Mouse (Mus musculus): ENCODE measurements around the gene Ext2. TPM values are rescaled to one million over a fixed set of nuclear protein-coding genes. Genes with fewer than 3 reads are reported as not detected.

The Ext2 gene
- polyA plus RNA-seq, 1 experiment from 2014 or later = 68.2 TPM

DNA sequence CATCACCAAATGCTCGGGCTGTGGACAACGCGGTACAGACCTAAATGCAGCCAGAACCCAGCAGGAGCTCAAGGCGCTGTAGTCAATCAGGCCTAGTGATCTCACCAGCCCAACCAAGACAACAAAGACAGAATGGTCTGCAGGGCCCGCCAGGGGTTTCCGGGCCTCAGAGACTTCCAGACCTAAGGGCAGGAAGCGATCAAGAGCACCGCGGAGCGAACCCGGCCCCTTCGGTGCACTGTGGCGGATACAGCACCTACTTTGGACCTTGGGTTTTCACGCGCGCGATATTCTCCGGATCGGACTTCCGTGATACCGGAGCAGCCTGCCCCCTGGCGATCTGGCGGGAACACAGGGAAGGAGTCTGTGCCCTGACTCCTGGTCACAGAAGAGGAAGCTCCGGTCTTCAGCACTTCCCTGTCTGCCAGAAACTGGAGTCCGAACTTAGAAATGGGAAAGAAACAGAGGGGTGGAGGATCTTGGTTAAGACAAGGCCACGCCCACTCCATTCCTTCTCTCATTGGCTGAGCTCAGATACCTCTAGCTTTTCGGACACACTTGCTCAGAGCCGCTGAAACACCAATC is 27.2 kb upstream of the Ext2 start, which contains the start of gene Accs:
TSS of gene Accs (minus strand) at position 439 of the 585 bp plus-strand sequence.
- peak; percentile 83 for ATAC-seq (ENCODE audit: low FRiP score)
- Histone ChIP-seq H3K9me3 (ENCODE audit: control insufficient read depth, low read length) (no peaks in the 10 kb centered on the region), H3K27me3 (ENCODE audit: control insufficient read depth, insufficient read depth, low read length) (no peaks in the 10 kb centered on the region), H3K4me1 (ENCODE audit: control insufficient read depth, insufficient read depth, low read length) (peaks cover 8% of the 10 kb centered on the region; the same call in 1 of the 2 replicates), H3K4me2 (peak within 1 kb of the TSS; percentile 67), H3K4me3 (ENCODE audit: low read depth, low read length) (peak within 1 kb of the TSS; percentile 71), H3K27ac (ENCODE audit: low read depth, low read length) (peak within 1 kb of the TSS; percentile 40; the same call in 1 of the 2 replicates), H3K9ac (ENCODE audit: low read length) (peak within 1 kb of the TSS; percentile 91), H3K36me3 (ENCODE audit: control insufficient read depth, insufficient read depth, low read length) (0 out of 2 replicates have a peak, but pooled peaks cover under 1% of the 10 kb centered on the region)
- peak; percentile 98 for DNase-seq (ENCODE audit: low spot score, missing footprints)
- WGBS = under 1% methylated on average over 28 of the region's 28 CpGs

DNA sequence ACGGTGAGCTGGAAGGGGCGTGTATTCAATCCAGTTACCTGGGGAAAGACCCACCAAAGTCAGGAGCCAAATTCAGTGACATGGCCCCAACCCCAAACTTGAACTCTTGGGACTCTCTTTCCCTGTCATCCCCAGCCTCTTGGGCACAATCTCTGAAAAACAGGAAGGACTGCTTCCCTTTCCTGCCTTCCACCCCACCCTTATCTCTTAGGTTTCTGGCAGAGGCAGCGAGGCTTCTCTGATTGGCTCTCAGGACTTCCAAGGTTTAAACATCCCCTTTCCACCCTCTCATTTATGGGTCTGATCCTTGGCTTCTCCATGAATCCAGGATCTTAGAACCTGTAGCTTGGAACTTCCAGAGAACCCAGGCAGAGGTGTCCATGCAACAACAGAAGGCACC is 19.0 kb upstream of the Ext2 start:
- 92% methylated on average over 3 of the region's 3 CpGs for WGBS
- no peak overlapping the region for H3K4me3 ChIP-seq (ENCODE audit: low read depth, low read length)
- H3K4me2 ChIP-seq = no peak overlapping the region
- H3K27ac ChIP-seq (ENCODE audit: low read depth, low read length) = no peak overlapping the region
- H3K9me3 ChIP-seq (ENCODE audit: control insufficient read depth, low read length) = no peaks in the 10 kb centered on the region
- H3K4me1 ChIP-seq (ENCODE audit: control insufficient read depth, insufficient read depth, low read length) = no peaks in the 10 kb centered on the region
- no peaks in the 10 kb centered on the region for H3K27me3 ChIP-seq (ENCODE audit: control insufficient read depth, insufficient read depth, low read length)
- no peak for DNase-seq (ENCODE audit: low spot score, missing footprints)
- H3K36me3 ChIP-seq (ENCODE audit: control insufficient read depth, insufficient read depth, low read length) = peaks cover 19% of the 10 kb centered on the region
- no peak for ATAC-seq (ENCODE audit: low FRiP score)
- H3K9ac ChIP-seq (ENCODE audit: low read length) = no peak overlapping the region

DNA sequence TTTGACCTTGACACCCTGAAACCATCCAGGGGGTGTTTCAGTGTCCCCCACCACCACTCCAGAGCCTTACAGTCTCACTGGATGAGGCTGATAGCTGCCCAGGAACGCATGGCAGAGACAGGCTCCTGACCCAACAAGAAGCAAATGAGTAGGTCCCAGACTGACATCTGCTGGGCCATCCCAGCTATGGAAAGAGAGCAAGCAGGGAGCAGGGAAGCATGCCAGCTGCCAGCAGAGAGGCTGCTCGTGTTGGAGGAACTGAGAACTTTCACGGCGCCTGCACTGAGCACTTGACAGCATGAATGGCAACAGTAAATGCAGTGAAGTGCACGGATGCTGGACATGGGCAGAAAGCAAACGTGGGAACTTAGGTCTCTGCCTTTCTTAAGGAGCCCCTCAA is 17.7 kb upstream of the Ext2 start:
- H3K27me3 ChIP-seq (ENCODE audit: control insufficient read depth, insufficient read depth, low read length) = no peaks in the 10 kb centered on the region
- H3K27ac ChIP-seq (ENCODE audit: low read depth, low read length) = no peak overlapping the region
- no peak overlapping the region for H3K9ac ChIP-seq (ENCODE audit: low read length)
- H3K4me2 ChIP-seq = no peak overlapping the region
- no peaks in the 10 kb centered on the region for H3K4me1 ChIP-seq (ENCODE audit: control insufficient read depth, insufficient read depth, low read length)
- DNase-seq (ENCODE audit: low spot score, missing footprints) (no peak), ATAC-seq (ENCODE audit: low FRiP score) (no peak)
- H3K36me3 ChIP-seq (ENCODE audit: control insufficient read depth, insufficient read depth, low read length) = peaks cover 19% of the 10 kb centered on the region
- no peaks in the 10 kb centered on the region for H3K9me3 ChIP-seq (ENCODE audit: control insufficient read depth, low read length)
- no peak overlapping the region for H3K4me3 ChIP-seq (ENCODE audit: low read depth, low read length)
- WGBS = 90% methylated on average over 6 of the region's 6 CpGs

DNA sequence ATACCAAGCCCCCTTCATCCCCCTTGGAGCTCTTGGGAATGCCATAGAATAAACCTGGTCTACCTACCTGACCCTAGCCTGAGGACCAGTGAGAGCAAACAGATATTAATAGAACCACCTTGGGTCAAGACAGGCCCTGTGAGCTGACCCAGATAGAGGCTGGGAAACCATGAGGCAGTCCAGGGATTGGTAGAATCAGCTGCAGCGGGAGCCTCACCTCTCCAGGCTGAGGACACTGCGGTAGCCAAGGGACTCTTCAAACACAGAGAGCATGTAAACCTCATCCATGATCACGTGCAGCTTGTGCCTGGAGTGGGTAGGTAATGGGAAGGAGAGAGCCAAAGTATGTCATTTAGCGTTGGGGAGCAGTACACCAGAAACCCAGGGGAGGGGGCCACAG is 16.6 kb upstream of the Ext2 start:
- Histone ChIP-seq H3K4me1 (ENCODE audit: control insufficient read depth, insufficient read depth, low read length) (no peaks in the 10 kb centered on the region), H3K27ac (ENCODE audit: low read depth, low read length) (no peak overlapping the region), H3K9me3 (ENCODE audit: control insufficient read depth, low read length) (no peaks in the 10 kb centered on the region), H3K27me3 (ENCODE audit: control insufficient read depth, insufficient read depth, low read length) (no peaks in the 10 kb centered on the region), H3K9ac (ENCODE audit: low read length) (no peak overlapping the region), H3K36me3 (ENCODE audit: control insufficient read depth, insufficient read depth, low read length) (peaks cover 13% of the 10 kb centered on the region), H3K4me2 (no peak overlapping the region), H3K4me3 (ENCODE audit: low read depth, low read length) (no peak overlapping the region)
- DNase-seq (ENCODE audit: low spot score, missing footprints) (no peak), ATAC-seq (ENCODE audit: low FRiP score) (no peak)
- 87% methylated on average over 4 of the region's 4 CpGs for WGBS

DNA sequence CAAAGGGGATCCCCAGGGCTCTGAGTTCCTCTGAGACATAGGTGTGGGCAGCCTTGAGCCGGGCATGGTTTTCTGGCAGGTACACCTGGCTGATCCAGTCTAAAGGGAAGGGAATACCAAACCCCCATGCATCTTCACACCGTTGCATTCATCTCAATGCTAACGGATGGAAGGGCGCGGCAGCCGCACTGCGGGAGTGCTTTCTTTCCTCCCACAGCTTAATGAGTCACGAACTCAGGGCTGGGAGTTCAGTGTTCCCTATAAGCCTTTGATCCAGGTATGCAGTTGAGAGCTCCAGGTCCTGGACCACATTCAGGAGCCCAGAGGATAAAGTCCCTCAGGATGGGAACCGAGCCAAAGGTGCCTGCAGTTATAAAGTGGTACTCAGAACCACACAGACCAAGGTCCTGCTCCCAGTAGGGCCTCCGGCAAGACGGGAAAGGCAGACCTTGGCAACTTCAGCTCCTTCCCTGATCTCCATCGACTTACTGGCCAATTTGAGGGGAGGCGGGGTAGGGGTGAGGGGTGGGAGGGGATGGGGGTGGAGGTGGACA is 13.9 kb upstream of the Ext2 start:
- Histone ChIP-seq H3K27ac (ENCODE audit: low read depth, low read length) (no peak overlapping the region), H3K4me1 (ENCODE audit: control insufficient read depth, insufficient read depth, low read length) (no peaks in the 10 kb centered on the region), H3K9ac (ENCODE audit: low read length) (no peak overlapping the region), H3K4me2 (no peak overlapping the region), H3K9me3 (ENCODE audit: control insufficient read depth, low read length) (no peaks in the 10 kb centered on the region), H3K36me3 (ENCODE audit: control insufficient read depth, insufficient read depth, low read length) (peaks cover 11% of the 10 kb centered on the region), H3K4me3 (ENCODE audit: low read depth, low read length) (no peak overlapping the region), H3K27me3 (ENCODE audit: control insufficient read depth, insufficient read depth, low read length) (no peaks in the 10 kb centered on the region)
- 74% methylated on average over 13 of the region's 13 CpGs for whole genome bisulfite sequencing
- DNase-seq (ENCODE audit: low spot score, missing footprints) (no peak), ATAC-seq (ENCODE audit: low FRiP score) (no peak)

DNA sequence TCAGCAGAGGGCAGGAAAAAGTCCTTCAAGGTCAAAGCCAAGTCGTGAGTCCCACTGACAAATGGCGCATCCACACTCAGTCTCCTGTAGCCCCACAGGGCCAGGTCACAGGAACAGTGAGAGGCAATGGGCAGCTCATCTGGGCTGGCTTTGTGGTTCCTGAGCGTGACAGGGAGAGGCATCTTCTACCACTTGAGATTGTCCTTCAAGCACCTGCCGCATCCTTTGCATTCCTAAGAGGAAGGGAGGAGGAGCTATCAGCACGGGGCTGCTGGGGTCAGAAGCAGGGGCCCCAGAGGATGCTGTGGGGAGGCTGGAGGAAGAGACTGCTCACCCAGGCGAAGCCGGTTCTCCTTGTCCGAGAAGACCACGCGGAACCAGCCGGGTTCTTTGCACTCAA is 13.2 kb upstream of the Ext2 start:
- H3K4me2 ChIP-seq = no peak overlapping the region
- H3K36me3 ChIP-seq (ENCODE audit: control insufficient read depth, insufficient read depth, low read length) = peaks cover 6% of the 10 kb centered on the region
- no peaks in the 10 kb centered on the region for H3K9me3 ChIP-seq (ENCODE audit: control insufficient read depth, low read length)
- H3K27me3 ChIP-seq (ENCODE audit: control insufficient read depth, insufficient read depth, low read length) = no peaks in the 10 kb centered on the region
- no peaks in the 10 kb centered on the region for H3K4me1 ChIP-seq (ENCODE audit: control insufficient read depth, insufficient read depth, low read length)
- H3K4me3 ChIP-seq (ENCODE audit: low read depth, low read length) = no peak overlapping the region
- DNase-seq (ENCODE audit: low spot score, missing footprints) (no peak), ATAC-seq (ENCODE audit: low FRiP score) (no peak)
- no peak overlapping the region for H3K9ac ChIP-seq (ENCODE audit: low read length)
- 85% methylated on average over 11 of the region's 11 CpGs for WGBS
- H3K27ac ChIP-seq (ENCODE audit: low read depth, low read length) = no peak overlapping the region

DNA sequence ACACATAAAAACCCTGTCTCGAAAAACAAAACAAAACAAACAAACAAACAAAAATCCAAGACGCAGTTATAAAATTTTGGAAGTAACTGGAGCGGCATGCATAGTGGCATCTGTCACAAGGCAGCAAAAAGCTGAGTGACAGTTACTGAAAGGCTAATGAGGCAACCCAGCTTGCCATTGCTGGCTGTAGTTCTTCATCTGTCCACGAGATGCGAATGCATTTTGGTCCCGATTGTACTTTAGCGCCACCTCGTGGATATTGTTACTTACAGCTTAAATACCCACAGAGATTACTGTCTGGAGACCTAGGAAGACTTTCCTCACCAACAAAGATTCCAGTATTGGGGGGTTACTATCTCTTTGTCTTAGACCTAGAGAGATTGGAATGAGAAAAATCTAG is 1.2 kb upstream of the Ext2 start:
- ATAC-seq (ENCODE audit: low FRiP score) (0 out of 2 replicates have a peak, but pooled peaks have one; percentile 40), DNase-seq (ENCODE audit: low spot score, missing footprints) (peak; percentile 96)
- Histone ChIP-seq H3K9me3 (ENCODE audit: control insufficient read depth, low read length) (no peaks in the 10 kb centered on the region), H3K4me3 (ENCODE audit: low read depth, low read length) (no peak overlapping the region), H3K36me3 (ENCODE audit: control insufficient read depth, insufficient read depth, low read length) (no peaks in the 10 kb centered on the region), H3K4me1 (ENCODE audit: control insufficient read depth, insufficient read depth, low read length) (peaks cover 10% of the 10 kb centered on the region), H3K27me3 (ENCODE audit: control insufficient read depth, insufficient read depth, low read length) (no peaks in the 10 kb centered on the region), H3K27ac (ENCODE audit: low read depth, low read length) (no peak overlapping the region), H3K4me2 (no peak overlapping the region), H3K9ac (ENCODE audit: low read length) (no peak overlapping the region)
- 19% methylated on average over 8 of the region's 8 CpGs for WGBS

DNA sequence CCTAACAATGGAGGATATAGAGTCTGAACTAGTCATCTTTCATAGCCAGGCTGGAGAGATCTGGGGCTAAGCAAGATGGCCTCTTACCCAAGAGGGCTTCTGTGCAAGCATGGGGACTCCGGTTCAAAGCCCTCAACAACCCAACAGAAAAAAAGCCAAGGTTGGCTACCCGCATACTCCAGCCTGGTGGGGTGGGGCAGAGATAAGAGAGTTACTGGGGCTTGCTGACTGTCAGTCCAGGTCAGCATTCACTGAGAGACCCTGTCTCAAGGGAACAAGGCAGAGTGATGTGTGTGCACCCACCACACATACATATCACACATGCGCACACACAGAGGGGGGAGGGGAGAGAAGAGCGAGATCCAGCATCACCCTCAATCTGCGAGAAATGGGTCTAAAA is 4.6 kb downstream of the Ext2 start:
- ATAC-seq (ENCODE audit: low FRiP score) (no peak), DNase-seq (ENCODE audit: low spot score, missing footprints) (no peak)
- WGBS = 90% methylated on average over 5 of the region's 5 CpGs
- Histone ChIP-seq H3K4me2 (no peak overlapping the region), H3K36me3 (ENCODE audit: control insufficient read depth, insufficient read depth, low read length) (no peaks in the 10 kb centered on the region), H3K27me3 (ENCODE audit: control insufficient read depth, insufficient read depth, low read length) (no peaks in the 10 kb centered on the region), H3K9ac (ENCODE audit: low read length) (no peak overlapping the region), H3K4me1 (ENCODE audit: control insufficient read depth, insufficient read depth, low read length) (peaks cover 10% of the 10 kb centered on the region), H3K9me3 (ENCODE audit: control insufficient read depth, low read length) (no peaks in the 10 kb centered on the region), H3K4me3 (ENCODE audit: low read depth, low read length) (no peak overlapping the region), H3K27ac (ENCODE audit: low read depth, low read length) (no peak overlapping the region)

DNA sequence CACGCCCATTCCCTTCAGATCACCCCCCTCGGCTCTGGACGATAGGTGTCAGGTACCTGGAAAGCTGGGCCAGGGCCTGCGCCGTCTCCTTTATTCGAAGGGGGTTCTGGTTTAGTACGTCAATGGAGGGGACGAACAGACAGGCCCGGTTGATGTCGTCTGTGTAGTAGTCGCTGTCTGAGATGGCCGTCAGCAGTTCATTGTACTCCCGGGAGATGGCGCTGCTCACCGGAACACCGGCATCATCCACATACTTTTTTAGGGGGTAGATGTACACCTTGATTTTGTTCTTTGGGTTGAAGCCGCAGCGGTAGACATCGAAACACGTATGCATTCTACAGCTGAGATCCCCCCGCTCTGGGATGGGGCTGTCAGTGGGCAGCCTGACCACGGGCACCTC is 9.0 kb downstream of the Ext2 start:
- DNase-seq (ENCODE audit: low spot score, missing footprints) = no peak
- Histone ChIP-seq H3K4me3 (ENCODE audit: low read depth, low read length) (no peak overlapping the region), H3K4me1 (ENCODE audit: control insufficient read depth, insufficient read depth, low read length) (no peaks in the 10 kb centered on the region), H3K9me3 (ENCODE audit: control insufficient read depth, low read length) (no peaks in the 10 kb centered on the region), H3K36me3 (ENCODE audit: control insufficient read depth, insufficient read depth, low read length) (no peaks in the 10 kb centered on the region), H3K4me2 (no peak overlapping the region), H3K9ac (ENCODE audit: low read length) (no peak overlapping the region), H3K27me3 (ENCODE audit: control insufficient read depth, insufficient read depth, low read length) (no peaks in the 10 kb centered on the region), H3K27ac (ENCODE audit: low read depth, low read length) (no peak overlapping the region)
- 93% methylated on average over 22 of the region's 22 CpGs for WGBS
- ATAC-seq (ENCODE audit: low FRiP score) = no peak
